Mouse (Mus musculus): Measurements from ENCODE around the gene Map4k4. TPM values are rescaled to one million over a fixed set of nuclear protein-coding genes. Genes with fewer than 3 reads are reported as not detected.

The Map4k4 gene
- total and polyA plus RNA-seq, 3 experiments: 0.04 to 0.21 TPM; not detected in 1

- Histone ChIP-seq H3K36me3 (ENCODE audit: control insufficient read depth in 1 of 2, insufficient read depth in 2 of 2, low read length in 2 of 2) (no peaks in the 10 kb centered on the region), H3K4me3 (ENCODE audit: control insufficient read depth in 1 of 2, insufficient read depth in 1 of 2, low read depth in 2 of 2, low read length in 2 of 2) (no peak overlapping the region), H3K9me3 (replicated peaks; ENCODE audit: insufficient read depth, low read length) (no peaks in the 10 kb centered on the region), H3K27ac (ENCODE audit: control insufficient read depth, low read depth, low read length) (no peak overlapping the region), H3K79me2 (ENCODE audit: control insufficient read depth, insufficient read depth, low read length, poor library complexity) (no peaks in the 10 kb centered on the region), H3K4me1 (ENCODE audit: control insufficient read depth in 1 of 2, insufficient read depth in 2 of 2, low read length in 2 of 2) (no peaks in the 10 kb centered on the region), H3K9ac (ENCODE audit: control insufficient read depth, low read depth, low read length, poor library complexity, severe bottlenecking) (no peak overlapping the region), H3K27me3 (ENCODE audit: control insufficient read depth in 1 of 2, insufficient read depth in 2 of 2, low read length in 2 of 2) (no peaks in the 10 kb centered on the region)
- no peak for TF ChIP-seq POLR2AphosphoS5 (IDR thresholded peaks at IDR 0.05; ENCODE audit: borderline replicate concordance, low read depth, low read length)
- TF ChIP-seq NRF1 (IDR thresholded peaks at IDR 0.05; ENCODE audit: insufficient read depth, low read depth, low read length, poor library complexity, severe bottlenecking): no peak
- TF ChIP-seq CHD1 (IDR thresholded peaks at IDR 0.05; ENCODE audit: low read depth, low read length): no peak
- TF ChIP-seq USF2 (IDR thresholded peaks at IDR 0.05; ENCODE audit: borderline replicate concordance in 1 of 2, insufficient read depth in 1 of 2, low read depth in 1 of 2, low read length in 2 of 2): no peak
- TF ChIP-seq ZC3H11A (IDR thresholded peaks at IDR 0.05; ENCODE audit: low read depth, low read length): no peak
- no peak for DNase-seq (ENCODE audit: low read depth, low spot score)
Observed at GRCm38 (mm10) chr1:39868825-39869571, 31.7 kb upstream of the Map4k4 start.

- Histone ChIP-seq H3K36me3 (ENCODE audit: control insufficient read depth in 1 of 2, insufficient read depth in 2 of 2, low read length in 2 of 2) (no peaks in the 10 kb centered on the region), H3K79me2 (ENCODE audit: control insufficient read depth, insufficient read depth, low read length, poor library complexity) (no peaks in the 10 kb centered on the region), H3K27ac (ENCODE audit: control insufficient read depth, low read depth, low read length) (no peak overlapping the region), H3K9me3 (replicated peaks; ENCODE audit: insufficient read depth, low read length) (no peaks in the 10 kb centered on the region), H3K4me3 (ENCODE audit: control insufficient read depth in 1 of 2, insufficient read depth in 1 of 2, low read depth in 2 of 2, low read length in 2 of 2) (no peak overlapping the region), H3K4me1 (ENCODE audit: control insufficient read depth in 1 of 2, insufficient read depth in 2 of 2, low read length in 2 of 2) (no peaks in the 10 kb centered on the region), H3K27me3 (ENCODE audit: control insufficient read depth in 1 of 2, insufficient read depth in 2 of 2, low read length in 2 of 2) (no peaks in the 10 kb centered on the region), H3K9ac (ENCODE audit: control insufficient read depth, low read depth, low read length, poor library complexity, severe bottlenecking) (no peak overlapping the region)
- no peak for TF ChIP-seq TBP (IDR thresholded peaks at IDR 0.05; ENCODE audit: low read depth, low read length)
- no peak for TF ChIP-seq ETS1 (IDR thresholded peaks at IDR 0.05; ENCODE audit: low read depth, low read length)
- no peak for TF ChIP-seq ZKSCAN1 (IDR thresholded peaks at IDR 0.05; ENCODE audit: low read depth, low read length)
- TF ChIP-seq POLR2A (IDR thresholded peaks at IDR 0.05; ENCODE audit: control insufficient read depth in 1 of 2, insufficient read depth in 1 of 2, low read depth in 1 of 2, low read length in 2 of 2, poor library complexity in 1 of 2): no peak
- TF ChIP-seq TCF12 (IDR thresholded peaks at IDR 0.05; ENCODE audit: low read depth, low read length): no peak
- no peak for TF ChIP-seq MXI1 (IDR thresholded peaks at IDR 0.05; ENCODE audit: low read depth, low read length)
- TF ChIP-seq ZMIZ1 (IDR thresholded peaks at IDR 0.05; ENCODE audit: low read depth, low read length): no peak
- TF ChIP-seq UBTF (IDR thresholded peaks at IDR 0.05; ENCODE audit: borderline replicate concordance, insufficient read depth, low read depth, low read length): no peak
- no peak for DNase-seq (ENCODE audit: low read depth, low spot score)
Observed at GRCm38 (mm10) chr1:39869721-39870201, 31.0 kb upstream of the Map4k4 start.

Data from MEL (cell line).